Mouse (Mus musculus) R1 (cell line): ENCODE measurements around the gene Dpagt1.
"Not testable (repeated sequence)": the region's sequence is repeated elsewhere in the genome, so short reads cannot be mapped to it uniquely, and the experiment has no call there.

Experiments
- DNase-seq: peaks from one replicate; pipeline ENCODE4 v3.0.0-alpha.2; 2018; ENCODE audit warnings: low read depth, low spot score

The Dpagt1 gene

GRCm38 (mm10) chr9:44337436-44338169 lies 11.8 kb downstream of the Dpagt1 start:
- DNase-seq, result peak; percentile 57

DNA sequence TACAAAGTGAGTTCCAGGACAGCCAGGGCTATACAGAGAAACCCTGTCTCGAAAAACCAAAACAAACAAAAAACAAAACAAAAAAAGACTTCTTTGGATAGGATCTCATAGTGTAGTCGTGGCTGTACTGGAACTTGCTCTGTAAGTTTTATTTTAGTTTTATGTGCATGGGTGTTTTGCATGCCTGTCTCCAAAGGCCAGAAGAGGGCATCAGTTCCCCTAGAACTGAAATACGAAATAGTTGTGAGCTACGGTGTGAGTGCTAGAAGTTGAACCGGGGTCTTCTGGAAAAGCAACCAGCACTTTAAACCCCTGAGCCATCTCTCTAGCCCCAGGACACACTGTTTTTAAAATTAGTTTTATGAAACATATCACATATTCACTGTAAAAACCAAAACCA lies 12.8 kb downstream of the Dpagt1 start:
- DNase-seq, result no peak

DNA sequence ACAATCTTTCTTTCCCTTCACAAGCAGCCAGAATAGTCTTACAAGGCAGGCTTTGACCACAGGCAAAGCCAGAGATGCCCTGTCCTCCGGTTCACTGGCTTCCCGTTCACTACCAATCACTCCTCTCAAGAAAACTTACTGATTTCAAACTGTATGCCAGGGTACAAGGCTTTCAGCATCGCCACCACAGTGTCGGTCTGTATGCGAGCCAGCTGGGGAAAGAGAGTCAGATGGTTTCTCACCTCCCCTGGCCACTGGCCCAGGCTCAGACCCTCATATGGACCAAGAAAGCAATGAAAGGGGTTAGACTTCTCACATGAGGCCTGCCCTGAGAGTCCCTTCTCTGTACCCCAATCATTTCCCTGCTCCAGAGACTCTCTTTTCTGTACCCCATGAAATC lies 15.7 kb downstream of the Dpagt1 start:
- DNase-seq, result no peak

DNA sequence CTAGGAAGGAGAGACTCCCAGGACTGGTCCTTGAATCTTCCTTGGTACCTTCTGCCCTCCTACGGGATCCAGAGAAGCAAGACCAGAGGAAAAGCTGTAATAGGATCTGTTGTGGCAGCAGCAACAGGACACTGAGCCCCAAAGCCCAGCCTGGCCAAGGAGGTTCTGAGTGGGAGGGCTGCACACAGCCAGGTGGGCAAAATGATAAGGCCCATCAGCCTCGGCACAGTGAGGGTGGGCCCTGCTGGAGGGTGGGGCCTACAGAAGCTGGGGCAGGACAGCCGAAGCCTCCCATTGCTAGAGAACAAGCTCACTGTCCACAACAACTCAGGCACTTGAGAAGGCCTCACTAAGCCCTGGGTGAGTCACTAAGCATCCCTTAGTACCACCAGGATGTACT lies 16.4 kb downstream of the Dpagt1 start:
- DNase-seq, result no peak

DNA sequence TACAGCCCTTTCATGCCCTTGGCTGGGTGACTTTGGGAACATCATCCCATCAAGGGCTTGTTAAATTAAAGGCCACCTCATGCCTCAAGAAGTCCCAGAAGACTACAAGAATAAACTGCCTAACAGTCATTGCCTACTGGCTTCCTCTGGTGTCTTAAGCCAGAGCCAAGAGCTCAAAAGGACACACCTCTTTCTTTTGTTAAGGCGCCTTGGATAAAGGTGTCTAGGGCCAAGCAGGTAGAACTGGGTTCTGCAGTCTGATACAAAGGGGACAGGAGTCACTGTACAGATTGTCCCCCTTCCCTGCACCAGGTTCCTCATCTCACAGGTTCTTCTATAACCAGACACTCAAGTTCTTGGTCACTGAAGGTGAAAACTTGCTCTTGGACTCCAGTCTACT lies 16.8 kb downstream of the Dpagt1 start:
- DNase-seq, result no peak

GRCm38 (mm10) chr9:44343290-44343689 lies 17.5 kb downstream of the Dpagt1 start:
- no peak for DNase-seq

DNA sequence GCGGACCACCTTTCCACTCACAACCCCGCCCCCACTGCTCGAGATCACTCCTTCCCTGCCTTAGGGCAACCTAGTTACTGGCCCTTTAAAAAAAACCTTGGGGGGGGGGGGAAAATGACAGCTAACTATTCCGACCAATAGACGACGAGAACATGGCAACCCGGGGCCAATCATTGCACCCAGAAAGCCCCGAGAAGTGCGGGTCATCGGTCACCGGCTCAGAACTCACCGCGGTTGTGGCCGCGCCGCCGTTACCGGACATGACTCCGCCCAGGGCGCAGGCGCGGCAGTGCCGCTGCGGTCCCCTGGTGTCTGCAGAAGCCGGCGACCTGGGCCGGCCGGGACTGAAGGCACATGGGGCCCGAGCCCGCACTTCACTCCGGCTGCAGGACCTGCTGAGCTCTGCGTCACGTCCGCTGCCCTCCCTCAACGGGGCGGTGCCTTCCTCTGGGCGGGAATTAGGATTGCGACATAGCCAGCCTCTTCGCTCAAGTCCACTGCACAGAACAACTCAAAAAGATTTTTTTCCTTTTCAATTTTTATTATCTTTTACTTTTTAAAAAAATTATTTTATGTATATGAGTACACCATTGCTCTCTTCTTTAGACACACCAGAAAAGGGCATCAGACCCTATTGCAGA lies 18.1 kb downstream of the Dpagt1 start, which contains the start of gene Hmbs:
Hmbs (minus strand) TSS at position 448 of the 641 bp plus-strand sequence.
- DNase-seq, result peak; percentile 93

GRCm38 (mm10) chr9:44345570-44346433 lies 20.0 kb downstream of the Dpagt1 start:
- DNase-seq, result peak; percentile 62

- DNase-seq, result peak; percentile 22
Observed at GRCm38 (mm10) chr9:44347166-44347565, 21.3 kb downstream of the Dpagt1 start.

GRCm38 (mm10) chr9:44347621-44348020 lies 21.8 kb downstream of the Dpagt1 start:
- peak; percentile 67 for DNase-seq

DNA sequence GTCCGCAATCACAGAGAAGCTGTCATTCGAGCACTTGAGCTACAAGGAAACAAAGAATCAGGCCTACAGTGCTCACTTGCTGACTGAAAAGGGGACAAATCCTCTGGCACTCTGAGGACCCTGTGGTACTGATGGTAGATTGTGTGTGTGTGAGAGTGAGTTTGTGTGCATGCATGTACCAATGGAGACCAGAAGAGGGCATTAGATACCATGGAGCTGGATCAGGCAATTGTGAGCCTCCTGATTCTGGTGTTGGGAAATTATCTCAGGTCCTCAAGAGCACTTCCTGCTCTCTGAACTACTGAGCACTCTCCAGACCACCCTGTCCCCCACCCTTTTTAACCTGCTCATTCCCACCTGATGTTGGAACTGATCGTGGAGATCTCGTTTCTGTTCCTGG lies 22.7 kb downstream of the Dpagt1 start:
- DNase-seq, result peak; percentile 68

DNA sequence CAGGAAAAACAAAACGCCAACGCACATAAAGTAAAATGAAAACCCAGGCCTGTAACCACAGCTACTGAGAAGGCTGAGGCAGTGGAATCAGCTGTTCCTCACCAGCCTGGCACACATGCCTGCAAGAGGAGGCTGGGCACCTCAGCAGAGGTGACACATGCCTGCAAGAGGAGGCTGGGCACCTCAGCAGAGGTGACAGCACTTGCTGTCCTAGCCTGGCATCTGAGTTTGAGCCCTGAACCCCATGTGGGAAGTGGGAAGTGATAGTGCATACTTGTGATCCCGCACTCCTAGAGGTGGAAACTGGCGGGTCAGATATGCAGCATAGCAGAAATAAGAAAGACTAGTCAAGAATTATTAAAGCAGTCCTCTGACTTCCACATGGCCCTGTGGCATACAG lies 25.6 kb downstream of the Dpagt1 start:
- no peak for DNase-seq

DNA sequence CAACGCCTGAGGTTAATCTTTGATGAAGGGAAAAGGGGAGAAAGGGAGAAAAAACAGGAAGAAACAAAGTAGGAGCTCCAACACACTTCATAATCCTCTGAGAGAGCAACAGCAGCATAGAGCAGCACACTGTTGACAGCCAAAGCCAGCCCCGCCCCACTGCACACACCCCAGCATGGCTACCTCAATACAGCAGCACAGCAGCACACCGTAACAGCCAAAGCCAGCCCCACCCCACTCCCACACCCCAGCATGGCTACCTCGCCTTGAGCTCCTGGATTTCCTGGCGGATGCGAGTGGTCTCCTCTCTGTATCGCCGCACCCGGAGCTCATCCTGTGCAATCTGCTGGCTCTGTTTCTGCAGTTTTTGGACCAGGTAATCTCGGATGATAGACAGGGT lies 26.5 kb downstream of the Dpagt1 start:
- no peak for DNase-seq

GRCm38 (mm10) chr9:44353142-44353541 lies 27.3 kb downstream of the Dpagt1 start:
- DNase-seq, result no peak

- peak; percentile 36 for DNase-seq
Observed at GRCm38 (mm10) chr9:44357207-44357606, 31.4 kb downstream of the Dpagt1 start.

- peak; percentile 98 for DNase-seq
Observed at GRCm38 (mm10) chr9:44361190-44361917, 35.5 kb downstream of the Dpagt1 start, which contains the start of gene Vps11. Vps11 (minus strand) TSS chr9:44361670.

- DNase-seq, result not testable (repeated sequence)
Observed at GRCm38 (mm10) chr9:44361931-44362330, 36.1 kb downstream of the Dpagt1 start.

DNA sequence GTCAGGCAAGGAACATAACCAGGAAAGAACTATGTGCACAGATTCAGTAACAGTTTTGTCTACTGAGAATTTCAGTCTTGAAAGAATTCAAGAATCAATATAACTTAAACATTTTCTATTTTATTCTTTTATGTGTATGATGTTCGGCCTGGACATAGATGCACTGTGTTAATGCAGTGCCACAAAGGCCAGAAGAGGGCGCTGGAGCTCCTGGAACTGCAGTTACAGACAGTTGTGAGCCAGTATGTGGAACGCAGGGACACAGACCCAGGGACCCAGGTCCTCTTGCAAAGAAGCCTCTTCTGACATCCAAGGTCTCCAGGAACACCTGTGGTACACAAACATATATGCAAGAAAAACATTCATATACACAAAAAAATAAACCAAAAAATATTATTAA lies 38.7 kb downstream of the Dpagt1 start:
- DNase-seq, result peak; percentile 85

DNA sequence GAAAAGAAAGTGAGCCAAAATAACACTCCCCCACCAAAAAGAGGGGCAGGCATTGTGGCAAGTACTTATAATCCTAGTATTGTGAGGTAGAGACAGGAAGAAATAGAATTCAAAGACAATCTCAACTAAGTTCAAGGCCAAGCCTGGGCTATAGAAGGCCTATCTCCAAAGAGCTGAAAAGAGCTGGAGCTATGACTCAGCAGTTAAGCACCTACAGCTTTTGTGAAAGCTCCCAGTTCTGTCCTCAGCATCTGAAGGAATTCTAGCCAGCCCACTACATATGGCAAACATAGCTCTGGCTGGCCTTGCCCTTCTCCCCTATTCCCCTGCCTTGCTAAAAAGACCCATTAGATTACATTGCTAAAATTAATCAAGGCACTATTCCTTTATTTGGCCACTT lies 47.6 kb downstream of the Dpagt1 start:
- no peak for DNase-seq

DNA sequence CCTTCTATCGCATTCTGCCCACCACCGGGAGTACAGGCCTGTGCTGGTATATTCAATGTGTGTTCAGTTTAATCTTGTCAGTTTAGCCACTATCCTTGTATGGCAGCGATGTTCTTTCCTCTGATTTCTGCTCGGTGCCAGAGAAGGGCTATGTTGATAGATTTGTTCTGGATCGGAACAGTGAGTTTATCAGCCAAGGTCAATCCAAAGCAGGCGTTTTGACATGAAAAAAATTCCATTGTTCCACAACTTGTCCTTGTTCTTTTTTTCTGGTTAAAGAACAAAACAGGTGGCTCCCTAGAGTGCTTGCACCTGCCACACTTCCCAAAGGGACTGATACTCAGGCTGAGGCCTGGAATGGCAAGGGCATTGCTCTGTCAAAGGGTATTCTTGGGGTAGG lies 50.3 kb downstream of the Dpagt1 start:
- DNase-seq, result peak; percentile 45

- DNase-seq, result not testable (repeated sequence)
Observed at GRCm38 (mm10) chr9:44377335-44377734, 51.5 kb downstream of the Dpagt1 start.
